Mouse (Mus musculus) spleen, embryonic (tissue): ENCODE measurements around the gene Trip10.

Experiments
- CTCF ChIA-PET: fragments of 350-600 bp; sonication (Branson Sonifier 250); formaldehyde crosslinking; loops from one replicate; lab custom pipeline; 2022; lab: Charles Lee

Gene Trip10

GRCm38 (mm10) chr17:57234254-57234928 is 14.9 kb upstream of the Trip10 start:
- CTCF ChIA-PET: interaction anchor here (0.6 to 0.9 kb wide), 3 partner anchors 13 to 78 kb away, joined by 3 read pairs; no protein-coding TSS in a partner anchor

- CTCF ChIA-PET: no interaction called here
These were observed 13.5 kb upstream of the Trip10 start for GRCm38 (mm10) chr17:57235803-57236202.

GRCm38 (mm10) chr17:57237181-57237580 is 12.1 kb upstream of the Trip10 start:
- CTCF ChIA-PET: no interaction called here

GRCm38 (mm10) chr17:57243650-57244370 is 5.4 kb upstream of the Trip10 start:
- CTCF ChIA-PET: no interaction called here

GRCm38 (mm10) chr17:57245311-57245929 is 3.8 kb upstream of the Trip10 start:
- CTCF ChIA-PET: no interaction called here

GRCm38 (mm10) chr17:57246663-57247392 is 2.4 kb upstream of the Trip10 start:
- CTCF ChIA-PET: interaction anchor here (0.6 kb wide), 1 partner anchor 195 kb away, joined by 3 read pairs; no protein-coding TSS in a partner anchor

GRCm38 (mm10) chr17:57247393-57248200 is 1.7 kb upstream of the Trip10 start:
- CTCF ChIA-PET: interaction anchor here (0.5 to 1.5 kb wide), 6 partner anchors 13 to 87 kb away, joined by 3 to 6 read pairs (median 3); no protein-coding TSS in a partner anchor

- CTCF ChIA-PET: interaction anchor here (0.5 to 1.5 kb wide), 7 partner anchors 13 to 1193 kb away, joined by 3 to 6 read pairs (median 3); no protein-coding TSS in a partner anchor
These were observed 1.0 kb upstream of the Trip10 start, which contains the start of gene Gpr108 for GRCm38 (mm10) chr17:57248201-57248699. Gpr108 (minus strand) TSS chr17:57248446.

- CTCF ChIA-PET: interaction anchor here (0.6 to 1.5 kb wide), 4 partner anchors 28 to 1193 kb away, joined by 3 to 6 read pairs (median 3); no protein-coding TSS in a partner anchor
These were observed 484 bp upstream of the Trip10 start for GRCm38 (mm10) chr17:57248771-57249170.

- CTCF ChIA-PET: interaction anchor here (0.5 to 0.6 kb wide), 2 partner anchors 24 to 475 kb away, joined by 3 to 4 read pairs; no protein-coding TSS in a partner anchor
These were observed 1.4 kb downstream of the Trip10 start for GRCm38 (mm10) chr17:57250461-57251160.

GRCm38 (mm10) chr17:57251431-57251830 is 2.2 kb downstream of the Trip10 start:
- CTCF ChIA-PET: no interaction called here

- CTCF ChIA-PET: interaction anchor here (0.7 kb wide), 1 partner anchor 58 kb away, joined by 3 read pairs; no protein-coding TSS in a partner anchor
These were observed 4.1 kb downstream of the Trip10 start for GRCm38 (mm10) chr17:57253306-57253705.

- CTCF ChIA-PET: no interaction called here
These were observed 6.1 kb downstream of the Trip10 start for GRCm38 (mm10) chr17:57255354-57255753.

- CTCF ChIA-PET: no interaction called here
These were observed 7.7 kb downstream of the Trip10 start for GRCm38 (mm10) chr17:57256921-57257485.

GRCm38 (mm10) chr17:57258191-57258590 is 8.9 kb downstream of the Trip10 start:
- CTCF ChIA-PET: interaction anchor here (1.1 kb wide), 1 partner anchor 14 kb away, joined by 3 read pairs; no protein-coding TSS in a partner anchor

GRCm38 (mm10) chr17:57259742-57260141 is 10.5 kb downstream of the Trip10 start:
- CTCF ChIA-PET: no interaction called here

- CTCF ChIA-PET: no interaction called here
These were observed 11.1 kb downstream of the Trip10 start for GRCm38 (mm10) chr17:57260351-57260750.

- CTCF ChIA-PET: no interaction called here
These were observed 12.0 kb downstream of the Trip10 start for GRCm38 (mm10) chr17:57261286-57261685.

- CTCF ChIA-PET: no interaction called here
These were observed 12.5 kb downstream of the Trip10 start for GRCm38 (mm10) chr17:57261796-57262195.
